Mouse (Mus musculus): ENCODE results near the gene Vmn1r66. TPM values are rescaled to one million over a fixed set of nuclear protein-coding genes. Genes with fewer than 3 reads are reported as not detected.
"Not testable (repeated sequence)": the region's sequence is repeated elsewhere in the genome, so short reads cannot be mapped to it uniquely, and the experiment has no call there.

The Vmn1r66 gene
- polyA plus RNA-seq (2015; fragmentation: Nextera tagmentation; extraction: Ambion mirVana): not detected in 2 replicates

DNA sequence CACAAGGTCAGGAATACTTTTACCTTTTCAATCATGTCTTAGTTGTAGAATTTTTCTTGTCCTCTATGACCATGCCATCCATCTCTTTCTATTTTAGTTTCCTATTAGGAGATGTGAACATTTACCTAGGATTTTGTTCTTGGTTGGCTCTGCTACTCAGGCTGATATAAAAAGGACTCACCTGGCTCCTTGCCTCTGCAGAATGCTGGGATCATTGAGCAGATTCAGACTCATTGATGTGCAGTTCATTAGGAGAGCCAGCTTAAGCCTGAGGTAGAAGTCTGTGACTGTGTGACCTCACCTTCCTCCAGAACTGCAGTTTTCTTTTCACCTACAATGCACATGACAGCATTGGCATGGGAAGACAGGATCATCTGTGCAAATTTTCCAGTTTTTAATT is at the start of gene Vmn1r66:
TSS of gene Vmn1r66 (minus strand) at position 101 of the 400 bp plus-strand sequence.
- H3K4me2 ChIP-seq: no peak within 1 kb of the TSS
- H3K4me1 ChIP-seq (replicated peaks): no peaks in the 10 kb centered on the region
- H3K27ac ChIP-seq: no peak within 1 kb of the TSS
- no peaks in the 10 kb centered on the region for H3K36me3 ChIP-seq
- no peak for ATAC-seq (replicated peaks; ENCODE audit: insufficient number of reproducible peaks, insufficient read depth, low FRiP score, low read depth)
- no peaks in the 10 kb centered on the region for H3K27me3 ChIP-seq
- H3K4me3 ChIP-seq: no peak within 1 kb of the TSS
- no peak within 1 kb of the TSS for H3K9ac ChIP-seq
- 0 out of 2 replicates have a peak, but pooled peaks cover 10% of the 10 kb centered on the region for H3K9me3 ChIP-seq (replicated peaks)

GRCm38 (mm10) chr7:10325462-10325861 is 47.7 kb upstream of the Vmn1r66 start:
- H3K9ac ChIP-seq; H3K4me3 ChIP-seq; H3K36me3 ChIP-seq; ATAC-seq (replicated peaks; ENCODE audit: insufficient number of reproducible peaks, insufficient read depth, low FRiP score, low read depth); H3K27ac ChIP-seq; H3K4me1 ChIP-seq (replicated peaks); H3K27me3 ChIP-seq; H3K4me2 ChIP-seq: not testable (repeated sequence)
- WGBS: 65% methylated on average over 18 of the region's 20 CpGs
- peaks cover 15% of the 10 kb centered on the region for H3K9me3 ChIP-seq (replicated peaks)

GRCm38 (mm10) chr7:10252075-10252474 is 25.7 kb downstream of the Vmn1r66 start:
- no peak overlapping the region for H3K9ac ChIP-seq
- WGBS: 85% methylated on average over 13 of the region's 13 CpGs
- no peak overlapping the region for H3K27ac ChIP-seq
- no peak overlapping the region for H3K4me3 ChIP-seq
- H3K36me3 ChIP-seq: no peaks in the 10 kb centered on the region
- no peak for ATAC-seq (replicated peaks; ENCODE audit: insufficient number of reproducible peaks, insufficient read depth, low FRiP score, low read depth)
- no peak overlapping the region for H3K4me2 ChIP-seq
- H3K9me3 ChIP-seq (replicated peaks): peaks cover 13% of the 10 kb centered on the region
- no peaks in the 10 kb centered on the region for H3K27me3 ChIP-seq
- no peaks in the 10 kb centered on the region for H3K4me1 ChIP-seq (replicated peaks)

- Histone ChIP-seq H3K4me3 (no peak overlapping the region), H3K9ac (no peak overlapping the region), H3K9me3 (replicated peaks) (peaks cover 13% of the 10 kb centered on the region), H3K27ac (no peak overlapping the region), H3K27me3 (no peaks in the 10 kb centered on the region), H3K4me2 (no peak overlapping the region), H3K4me1 (replicated peaks) (no peaks in the 10 kb centered on the region), H3K36me3 (no peaks in the 10 kb centered on the region)
- ATAC-seq (replicated peaks; ENCODE audit: insufficient number of reproducible peaks, insufficient read depth, low FRiP score, low read depth): no peak
- 67% methylated on average over 5 of the region's 5 CpGs for WGBS
Observed at GRCm38 (mm10) chr7:10249146-10249545, 28.7 kb downstream of the Vmn1r66 start.

Other genes starting within 250 kb of the Vmn1r66 start
- not detected in 2 replicates for gene Vmn2r50, start 224.7 kb downstream of the Vmn1r66 start, polyA plus RNA-seq (2015; fragmentation: Nextera tagmentation; extraction: Ambion mirVana)
- not detected in 2 replicates for gene Vmn2r51, start 172.3 kb downstream of the Vmn1r66 start, polyA plus RNA-seq (2015; fragmentation: Nextera tagmentation; extraction: Ambion mirVana)
- not detected in 2 replicates for gene Vmn2r52, start 101.4 kb downstream of the Vmn1r66 start, polyA plus RNA-seq (2015; fragmentation: Nextera tagmentation; extraction: Ambion mirVana)
- not detected in 2 replicates for gene Vmn1r67, start 165.3 kb upstream of the Vmn1r66 start, polyA plus RNA-seq (2015; fragmentation: Nextera tagmentation; extraction: Ambion mirVana)
- 4.6 and 5.8 TPM in 2 replicates for gene Zik1, start 217.4 kb upstream of the Vmn1r66 start, polyA plus RNA-seq (2015; fragmentation: Nextera tagmentation; extraction: Ambion mirVana)

Measured in heart, embryonic 15.5 days (tissue).